Mouse (Mus musculus): ENCODE measurements around the gene Tmtc4. TPM values are rescaled to one million over a fixed set of nuclear protein-coding genes. Genes with fewer than 3 reads are reported as not detected.

Gene Tmtc4
- polyA plus RNA-seq, 1 experiment from 2014 or later, result 23.6 TPM

DNA sequence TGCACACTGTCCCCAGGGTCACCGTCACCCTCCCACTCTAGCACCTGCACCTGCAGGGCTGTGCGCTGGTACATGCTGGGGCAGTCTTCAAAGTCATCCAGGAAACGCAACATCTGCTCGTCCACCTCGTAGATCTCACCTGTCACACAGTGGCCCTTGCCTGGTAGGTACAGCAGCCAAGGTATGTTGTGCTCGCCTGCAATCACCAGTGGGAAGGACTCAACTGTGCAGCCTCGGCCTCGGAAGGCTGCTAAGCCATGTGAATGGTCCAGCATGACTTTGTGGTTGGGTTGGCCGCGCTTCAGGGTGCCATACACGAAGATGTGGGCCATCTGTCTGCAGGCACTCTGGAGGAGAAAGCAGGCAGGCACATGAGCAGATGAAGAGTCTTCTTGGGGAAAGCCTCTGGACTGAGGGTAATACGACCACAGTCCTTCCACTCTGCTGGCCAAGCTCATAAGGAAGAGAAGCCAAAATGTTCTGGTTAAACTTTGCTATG is 92.3 kb downstream of the Tmtc4 start:
- Histone ChIP-seq H3K27ac (no peak overlapping the region), H3K9me3 (no peaks in the 10 kb centered on the region), H3K4me1 (replicated peaks) (no peaks in the 10 kb centered on the region), H3K4me2 (replicated peaks) (no peak overlapping the region), H3K36me3 (0 out of 2 replicates have a peak, but pooled peaks cover 6% of the 10 kb centered on the region), H3K27me3 (replicated peaks) (no peaks in the 10 kb centered on the region), H3K4me3 (replicated peaks) (no peak overlapping the region), H3K9ac (no peak overlapping the region)
- ATAC-seq, result no peak
- WGBS, result 94% methylated on average over 12 of the region's 12 CpGs

DNA sequence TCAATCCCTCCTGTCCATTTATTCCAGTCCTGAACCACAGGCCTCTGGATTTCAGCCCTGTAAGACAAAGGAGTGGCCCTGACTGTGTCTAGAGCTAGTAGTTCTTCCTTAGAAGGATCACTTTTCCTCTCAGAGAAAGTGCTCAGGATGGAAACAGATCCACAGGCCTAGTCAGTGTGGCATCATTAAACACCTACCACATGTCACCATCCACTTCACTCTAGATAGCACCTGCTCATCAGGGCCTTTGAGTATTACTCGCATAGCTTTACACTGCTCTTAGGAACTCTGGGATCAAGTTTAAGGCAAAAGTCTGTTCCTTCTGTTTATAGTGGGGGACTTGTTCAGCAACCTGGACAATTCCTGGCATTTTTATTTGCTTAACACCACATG is 95.4 kb downstream of the Tmtc4 start:
- Histone ChIP-seq H3K4me2 (replicated peaks) (no peak overlapping the region), H3K9ac (no peak overlapping the region), H3K36me3 (0 out of 2 replicates have a peak, but pooled peaks cover 6% of the 10 kb centered on the region), H3K9me3 (no peaks in the 10 kb centered on the region), H3K4me1 (replicated peaks) (no peaks in the 10 kb centered on the region), H3K27me3 (replicated peaks) (no peaks in the 10 kb centered on the region), H3K27ac (no peak overlapping the region), H3K4me3 (replicated peaks) (no peak overlapping the region)
- no peak for ATAC-seq
- WGBS, result 94% methylated on average over 1 of the region's 1 CpGs

DNA sequence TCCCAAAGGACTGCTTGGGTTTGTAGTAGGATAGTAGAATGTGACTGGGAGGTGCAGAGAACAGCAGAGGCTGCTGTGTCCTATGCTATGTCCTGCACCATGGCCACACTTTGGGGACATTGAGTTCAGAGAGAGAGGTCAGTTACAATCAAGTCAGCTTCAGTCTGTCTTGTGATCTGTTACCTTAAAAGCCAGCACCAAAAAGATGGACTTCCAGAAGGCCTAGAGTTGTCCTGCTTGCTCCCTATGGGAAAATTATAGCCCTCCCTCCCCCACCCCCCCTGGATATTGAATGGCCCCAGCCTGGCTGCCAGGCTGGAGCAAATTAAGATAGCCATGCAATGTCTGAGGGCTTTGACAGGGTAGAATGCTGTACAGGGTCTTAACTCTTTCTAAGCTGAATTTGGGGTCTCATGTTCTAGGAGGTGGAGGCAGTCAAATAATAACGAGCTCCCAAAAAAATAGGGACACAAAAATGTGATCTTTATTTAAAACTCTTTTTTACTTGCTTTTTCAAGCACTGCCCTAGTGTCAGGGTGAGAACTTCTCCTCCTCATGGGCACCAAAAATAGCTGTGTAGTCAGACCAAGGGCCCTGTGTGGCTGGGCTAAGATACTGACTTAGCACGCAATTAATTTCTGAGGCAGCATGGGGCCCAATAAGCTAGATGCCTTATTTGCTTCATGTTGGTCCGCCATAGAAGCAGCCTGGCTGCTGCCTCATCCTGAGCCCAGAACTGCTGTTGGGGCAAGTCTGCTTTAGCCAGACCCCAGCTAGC is 95.9 kb downstream of the Tmtc4 start:
- no peak overlapping the region for H3K27ac ChIP-seq
- H3K27me3 ChIP-seq (replicated peaks), result no peaks in the 10 kb centered on the region
- no peaks in the 10 kb centered on the region for H3K9me3 ChIP-seq
- H3K4me1 ChIP-seq (replicated peaks), result no peaks in the 10 kb centered on the region
- 0 out of 2 replicates have a peak, but pooled peaks cover 6% of the 10 kb centered on the region for H3K36me3 ChIP-seq
- 90% methylated on average over 3 of the region's 3 CpGs for WGBS
- H3K4me2 ChIP-seq (replicated peaks), result no peak overlapping the region
- no peak overlapping the region for H3K9ac ChIP-seq
- no peak overlapping the region for H3K4me3 ChIP-seq (replicated peaks)
- ATAC-seq, result no peak

DNA sequence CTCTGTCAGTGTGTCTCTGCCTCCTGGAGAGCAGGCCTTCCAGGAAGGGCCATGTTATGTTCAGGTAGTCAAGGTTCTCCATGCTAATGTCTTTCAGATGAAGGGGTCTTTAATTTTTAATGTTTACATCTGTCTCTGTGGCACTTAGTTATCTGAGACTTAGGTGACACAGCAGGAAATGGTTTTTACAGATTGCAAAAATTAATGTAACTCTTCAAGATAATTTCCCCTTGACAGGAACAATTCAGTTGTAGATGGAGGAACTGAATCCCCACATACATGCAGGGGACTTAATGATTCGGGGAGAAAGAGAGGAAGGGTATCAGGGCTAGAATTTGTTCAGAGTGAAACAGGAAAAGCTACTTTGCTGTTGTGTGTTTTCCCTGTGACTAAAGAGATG is 96.6 kb downstream of the Tmtc4 start:
- Histone ChIP-seq H3K9me3 (no peaks in the 10 kb centered on the region), H3K4me2 (replicated peaks) (no peak overlapping the region), H3K4me1 (replicated peaks) (no peaks in the 10 kb centered on the region), H3K9ac (no peak overlapping the region), H3K27ac (no peak overlapping the region), H3K27me3 (replicated peaks) (no peaks in the 10 kb centered on the region), H3K36me3 (0 out of 2 replicates have a peak, but pooled peaks cover 6% of the 10 kb centered on the region), H3K4me3 (replicated peaks) (no peak overlapping the region)
- no peak for ATAC-seq
- WGBS, result 96% methylated on average over 1 of the region's 1 CpGs

DNA sequence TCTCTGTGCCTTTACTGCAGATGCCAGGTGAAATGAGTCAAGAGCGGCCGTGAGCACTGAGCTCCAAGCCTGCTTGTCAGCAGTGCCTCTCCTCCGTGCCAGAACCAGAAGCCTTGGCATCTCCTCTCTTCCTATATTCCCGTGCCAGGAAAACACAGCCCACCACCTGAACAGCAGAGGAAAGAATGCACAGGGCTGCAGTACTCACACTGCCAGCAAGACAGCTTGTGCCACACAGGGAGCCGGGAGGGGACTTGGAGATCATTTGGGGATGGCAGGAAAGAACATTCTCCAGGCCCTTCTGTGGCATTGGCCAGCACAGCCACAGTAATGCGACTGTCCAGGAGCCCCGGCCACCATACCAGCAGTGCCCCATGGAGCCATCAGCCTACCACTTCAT is 97.9 kb downstream of the Tmtc4 start:
- no peaks in the 10 kb centered on the region for H3K27me3 ChIP-seq (replicated peaks)
- no peak overlapping the region for H3K4me3 ChIP-seq (replicated peaks)
- no peaks in the 10 kb centered on the region for H3K36me3 ChIP-seq
- no peak overlapping the region for H3K9ac ChIP-seq
- WGBS, result 90% methylated on average over 7 of the region's 7 CpGs
- H3K4me2 ChIP-seq (replicated peaks), result no peak overlapping the region
- H3K9me3 ChIP-seq, result no peaks in the 10 kb centered on the region
- ATAC-seq, result no peak
- H3K4me1 ChIP-seq (replicated peaks), result no peaks in the 10 kb centered on the region
- no peak overlapping the region for H3K27ac ChIP-seq

DNA sequence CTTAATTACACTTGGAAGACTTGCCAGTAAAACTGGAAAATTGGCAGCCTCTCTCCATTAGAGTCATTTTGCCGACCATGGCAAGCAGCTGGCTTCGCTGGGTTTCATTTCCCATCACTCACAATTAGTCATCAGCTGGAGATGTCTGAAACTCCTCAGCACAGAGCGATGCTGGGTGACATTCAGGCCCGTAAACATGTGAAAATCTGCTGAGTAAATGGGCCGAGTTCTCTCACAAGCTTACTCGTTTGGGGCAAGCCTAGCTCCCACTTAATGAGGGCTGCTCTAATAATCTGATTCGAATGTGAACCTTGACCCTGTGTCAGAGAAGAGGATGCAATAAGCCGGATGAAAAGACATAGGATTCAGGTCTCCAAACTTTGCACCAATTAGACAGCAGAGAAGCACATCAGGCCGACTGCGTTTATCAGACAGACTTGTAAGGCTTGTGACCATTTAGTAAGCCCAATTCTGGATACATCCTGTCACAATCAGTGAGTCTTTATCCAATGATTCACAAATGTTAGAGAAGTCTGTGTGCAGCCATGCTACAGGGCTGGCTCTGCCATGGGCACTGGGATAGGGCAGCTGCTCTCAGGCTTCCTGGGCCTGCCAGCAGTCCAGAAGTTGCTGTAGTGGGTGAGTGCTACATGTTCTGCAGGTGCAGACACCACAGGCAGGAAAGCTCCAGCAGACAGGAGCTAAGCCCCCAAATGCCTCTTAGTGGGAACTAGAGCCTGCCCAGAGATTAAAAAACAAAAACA is 99.8 kb downstream of the Tmtc4 start:
- Histone ChIP-seq H3K4me1 (replicated peaks) (no peaks in the 10 kb centered on the region), H3K27ac (no peak overlapping the region), H3K36me3 (no peaks in the 10 kb centered on the region), H3K27me3 (replicated peaks) (no peaks in the 10 kb centered on the region), H3K9ac (no peak overlapping the region), H3K4me2 (replicated peaks) (no peak overlapping the region), H3K4me3 (replicated peaks) (no peak overlapping the region), H3K9me3 (no peaks in the 10 kb centered on the region)
- ATAC-seq, result no peak; the same call in 1 of the 2 replicates
- 60% methylated on average over 10 of the region's 10 CpGs for WGBS

DNA sequence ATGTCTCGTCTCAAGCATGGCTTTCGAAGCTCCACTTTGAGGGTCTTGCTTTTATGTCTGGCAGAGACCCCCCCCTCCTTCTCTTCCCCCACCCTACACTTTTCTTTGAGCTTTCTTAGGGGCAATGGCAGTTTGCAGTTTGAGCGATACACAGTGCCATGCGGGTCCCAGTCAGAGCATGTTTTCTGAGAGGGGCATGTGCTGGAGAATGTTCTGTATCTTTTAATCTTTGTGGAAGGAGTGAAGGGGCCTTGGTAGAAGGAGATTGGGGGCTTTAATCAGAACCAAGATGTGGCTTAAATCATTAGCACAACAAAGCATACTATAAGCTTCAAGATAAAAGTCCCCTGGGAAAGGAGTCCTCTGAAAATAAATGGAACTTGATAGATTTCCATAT is 100.4 kb downstream of the Tmtc4 start:
- Histone ChIP-seq H3K36me3 (no peaks in the 10 kb centered on the region), H3K9me3 (no peaks in the 10 kb centered on the region), H3K4me3 (replicated peaks) (no peak overlapping the region), H3K27ac (no peak overlapping the region), H3K4me2 (replicated peaks) (no peak overlapping the region), H3K4me1 (replicated peaks) (no peaks in the 10 kb centered on the region), H3K27me3 (replicated peaks) (no peaks in the 10 kb centered on the region), H3K9ac (no peak overlapping the region)
- no peak for ATAC-seq
- 87% methylated on average over 4 of the region's 4 CpGs for WGBS

DNA sequence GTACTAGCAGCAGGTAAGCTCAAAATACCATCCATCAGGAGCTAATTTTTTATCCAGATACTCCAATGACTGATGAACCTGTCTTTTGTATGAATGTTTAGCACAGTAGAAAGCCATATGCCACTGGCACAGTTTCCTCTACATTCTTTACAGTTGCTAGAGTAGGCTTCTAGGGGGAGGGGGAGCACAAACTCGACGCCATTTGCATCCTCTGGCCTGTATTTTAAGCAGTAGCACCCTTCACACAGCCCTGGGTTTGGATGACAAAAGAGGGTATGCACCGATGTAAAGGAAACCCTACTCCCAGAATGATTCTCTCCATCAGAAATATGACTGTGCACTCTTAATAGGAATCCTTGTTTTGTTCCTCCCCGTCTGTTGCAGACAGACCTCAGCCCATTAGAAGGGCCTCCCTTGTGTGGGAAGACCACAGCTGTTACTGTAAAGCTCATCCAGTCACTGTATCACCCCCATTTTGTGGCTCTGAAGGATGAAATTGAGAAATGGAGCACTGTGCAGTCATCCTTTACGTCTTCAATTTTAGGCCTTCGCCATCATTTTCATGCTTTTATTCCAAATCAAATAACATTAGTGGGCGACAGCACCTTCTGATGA is 100.9 kb downstream of the Tmtc4 start:
- no peak overlapping the region for H3K27ac ChIP-seq
- H3K9me3 ChIP-seq, result no peaks in the 10 kb centered on the region
- H3K9ac ChIP-seq, result no peak overlapping the region
- no peaks in the 10 kb centered on the region for H3K27me3 ChIP-seq (replicated peaks)
- no peaks in the 10 kb centered on the region for H3K36me3 ChIP-seq
- no peaks in the 10 kb centered on the region for H3K4me1 ChIP-seq (replicated peaks)
- H3K4me2 ChIP-seq (replicated peaks), result no peak overlapping the region
- ATAC-seq, result no peak
- H3K4me3 ChIP-seq (replicated peaks), result no peak overlapping the region
- 78% methylated on average over 7 of the region's 7 CpGs for WGBS

DNA sequence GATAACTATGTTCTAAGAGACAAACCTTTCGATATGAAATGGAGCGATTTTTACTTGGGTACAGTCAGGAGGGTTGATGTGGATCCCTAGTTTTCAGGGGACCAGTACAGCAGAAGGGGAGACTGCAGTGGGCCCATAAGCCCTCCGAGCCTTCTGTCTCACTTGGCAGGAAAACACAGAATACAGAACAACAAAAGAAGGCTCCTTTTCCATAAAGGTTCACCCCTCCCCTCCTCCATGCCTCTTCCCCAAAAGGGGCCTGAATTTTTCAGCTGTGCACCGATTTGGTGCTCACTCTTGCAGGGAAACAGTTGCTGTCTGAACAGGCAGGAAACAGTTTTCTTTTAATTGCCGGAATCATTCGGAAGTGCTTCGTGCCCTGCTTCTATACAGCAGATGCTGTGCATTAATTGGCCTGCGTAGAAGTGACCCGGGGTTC is 101.6 kb downstream of the Tmtc4 start:
- Histone ChIP-seq H3K4me3 (replicated peaks) (no peak overlapping the region), H3K27ac (no peak overlapping the region), H3K36me3 (no peaks in the 10 kb centered on the region), H3K27me3 (replicated peaks) (no peaks in the 10 kb centered on the region), H3K4me1 (replicated peaks) (no peaks in the 10 kb centered on the region), H3K9me3 (no peaks in the 10 kb centered on the region), H3K9ac (no peak overlapping the region), H3K4me2 (replicated peaks) (no peak overlapping the region)
- no peak for ATAC-seq
- WGBS, result 78% methylated on average over 9 of the region's 9 CpGs

DNA sequence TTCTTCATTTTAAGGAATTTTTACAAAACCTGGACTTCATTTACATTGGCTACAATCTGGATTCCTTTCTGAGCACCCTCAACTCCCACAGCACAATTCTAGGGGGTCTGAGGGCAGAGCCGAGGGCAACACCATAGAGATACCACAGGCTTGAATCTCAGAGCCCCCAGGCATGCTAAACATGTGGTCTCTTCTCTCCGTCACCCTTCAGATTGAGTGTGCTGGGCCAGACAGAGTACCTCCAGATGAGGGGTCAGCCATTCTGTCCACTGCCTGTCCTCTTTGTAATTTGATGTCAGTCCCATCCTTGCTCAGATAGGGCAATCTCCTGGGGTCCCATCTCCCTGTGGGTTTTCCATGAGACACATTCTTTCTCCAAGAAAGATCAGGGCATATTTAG is 102.1 kb downstream of the Tmtc4 start:
- H3K27ac ChIP-seq, result no peak overlapping the region
- no peaks in the 10 kb centered on the region for H3K27me3 ChIP-seq (replicated peaks)
- no peak overlapping the region for H3K9ac ChIP-seq
- no peaks in the 10 kb centered on the region for H3K36me3 ChIP-seq
- no peaks in the 10 kb centered on the region for H3K4me1 ChIP-seq (replicated peaks)
- H3K4me3 ChIP-seq (replicated peaks), result no peak overlapping the region
- 78% methylated on average over 2 of the region's 2 CpGs for WGBS
- ATAC-seq, result no peak
- no peak overlapping the region for H3K4me2 ChIP-seq (replicated peaks)
- H3K9me3 ChIP-seq, result no peaks in the 10 kb centered on the region

DNA sequence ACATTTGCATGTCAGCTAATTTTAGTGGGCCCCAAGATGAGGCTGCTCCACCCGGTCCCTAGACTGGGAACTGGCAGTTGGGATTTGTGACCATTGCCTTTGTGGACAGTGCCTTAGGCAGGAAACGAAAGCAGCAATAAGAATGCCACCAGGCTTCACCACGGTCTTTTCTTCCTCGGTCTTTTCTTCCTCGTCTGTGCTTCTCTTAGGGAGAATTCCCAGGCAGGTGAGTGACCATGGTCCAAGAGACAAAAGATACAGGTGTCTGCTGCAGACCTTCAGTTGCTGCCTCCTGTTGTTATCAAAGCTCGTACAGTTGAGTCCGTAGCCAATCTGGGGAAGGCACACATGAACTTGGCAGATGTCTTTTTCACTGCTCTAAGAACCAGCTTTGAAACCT is 103.5 kb downstream of the Tmtc4 start:
- Histone ChIP-seq H3K4me2 (replicated peaks) (no peak overlapping the region), H3K4me1 (replicated peaks) (no peaks in the 10 kb centered on the region), H3K9ac (no peak overlapping the region), H3K4me3 (replicated peaks) (no peak overlapping the region), H3K9me3 (no peaks in the 10 kb centered on the region), H3K36me3 (no peaks in the 10 kb centered on the region), H3K27ac (no peak overlapping the region), H3K27me3 (replicated peaks) (no peaks in the 10 kb centered on the region)
- WGBS, result 68% methylated on average over 7 of the region's 7 CpGs
- 0 out of 2 replicates have a peak, but pooled peaks have one; percentile 30 for ATAC-seq

DNA sequence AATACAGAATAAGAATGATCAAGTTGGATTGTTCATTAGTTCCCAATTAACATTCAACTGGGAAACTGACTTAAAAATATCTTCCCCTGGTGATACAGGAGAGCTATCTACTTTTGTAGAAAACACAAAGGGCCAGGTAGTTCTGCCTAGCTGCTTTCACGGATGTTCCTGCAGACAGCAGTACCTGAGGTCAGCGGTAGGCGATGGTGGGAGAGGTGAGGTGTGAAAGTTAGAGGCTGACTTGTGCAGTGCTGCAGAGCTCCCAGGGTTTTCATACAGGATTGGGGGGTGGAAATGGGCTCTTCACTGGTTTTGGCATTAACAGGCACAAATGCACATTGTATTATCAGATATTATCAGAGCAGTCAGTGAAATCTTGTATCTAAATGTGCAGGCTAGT is 106.0 kb downstream of the Tmtc4 start:
- Histone ChIP-seq H3K4me3 (replicated peaks) (no peak overlapping the region), H3K9me3 (no peaks in the 10 kb centered on the region), H3K4me2 (replicated peaks) (no peak overlapping the region), H3K4me1 (replicated peaks) (no peaks in the 10 kb centered on the region), H3K9ac (no peak overlapping the region), H3K27ac (no peak overlapping the region), H3K27me3 (replicated peaks) (no peaks in the 10 kb centered on the region), H3K36me3 (no peaks in the 10 kb centered on the region)
- ATAC-seq, result no peak
- WGBS, result 79% methylated on average over 3 of the region's 3 CpGs

Measured in intestine, embryonic 15.5 days (tissue).